Mouse (Mus musculus) CH12.LX (cell line): ENCODE measurements around the gene Hoxa7. TPM values are rescaled to one million over a fixed set of nuclear protein-coding genes. Genes with fewer than 3 reads are reported as not detected.

ENCODE experiments used
- DNase-seq: peaks from one replicate; pipeline ENCODE4 v3.0.0-alpha.2; 2013; ENCODE audit errors: extremely low read depth
- H3K27ac ChIP-seq: 2 replicates; pipeline ENCODE4 v1.5.1; 2012; ENCODE audit warnings: low read depth, mild to moderate bottlenecking, control low read depth, moderate library complexity; ENCODE audit not compliant: insufficient read depth
- H3K27me3 ChIP-seq: replicated peaks from 2 replicates; pipeline ENCODE3; 2012; ENCODE audit warnings: inconsistent platforms
- H3K36me3 ChIP-seq, 2 experiments: replicated peaks in 1 of 2; 2 replicates each; pipeline versions ENCODE3 to v1.6.1; 2012; ENCODE audit warnings: inconsistent platforms in 1 of 2, low read length in 1 of 2, mild to moderate bottlenecking in 1 of 2, mixed read lengths in 1 of 2, moderate library complexity in 1 of 2; ENCODE audit not compliant: control insufficient read depth in 1 of 2, insufficient read depth in 1 of 2
- H3K4me1 ChIP-seq, 2 experiments: 2 replicates each; pipeline ENCODE4 v1.6.1; 2012; ENCODE audit warnings: inconsistent platforms in 1 of 2, moderate library complexity in 1 of 2; ENCODE audit not compliant: insufficient read depth in 2 of 2, control insufficient read depth in 1 of 2
- H3K4me2 ChIP-seq: 2 replicates; pipeline ENCODE4 v1.6.1; 2012; ENCODE audit warnings: low read depth, mild to moderate bottlenecking, control low read depth; ENCODE audit not compliant: poor library complexity, insufficient read depth, severe bottlenecking
- H3K4me3 ChIP-seq, 3 experiments: fragments of 150-350 bp in 1 of 3; sonication (generic) in 1 of 3; replicated peaks in 1 of 3; 2 replicates each; pipeline versions ENCODE3 to v1.5.1; 2011 to 2012; ENCODE audit warnings: low read depth in 2 of 3, low read length in 2 of 3, mild to moderate bottlenecking in 2 of 3, moderate library complexity in 2 of 3, control low read depth in 1 of 3, improper control_type of control experiment in 1 of 3, inconsistent platforms in 1 of 3, mixed read lengths in 1 of 3; ENCODE audit not compliant: poor library complexity in 1 of 3
- H3K79me2 ChIP-seq: replicated peaks from 2 replicates; pipeline ENCODE4 v1.6.1; 2012; ENCODE audit warnings: mild to moderate bottlenecking, moderate library complexity; ENCODE audit not compliant: control insufficient read depth, poor library complexity, insufficient read depth, severe bottlenecking; ENCODE audit errors: extremely low read depth
- H3K9ac ChIP-seq: 2 replicates; pipeline ENCODE4 v1.6.1; 2012; ENCODE audit warnings: low read depth, mild to moderate bottlenecking, control low read depth, moderate library complexity; ENCODE audit not compliant: insufficient read depth
- H3K9me3 ChIP-seq: replicated peaks from 2 replicates; pipeline ENCODE3; 2012; ENCODE audit warnings: low read length, inconsistent platforms, mixed read lengths
- CHD2 ChIP-seq: IDR thresholded peaks from 2 replicates; pipeline ENCODE4 v1.6.1; 2011; ENCODE audit warnings: low read length, improper control_type of control experiment
- ETS1 ChIP-seq: conservative IDR thresholded peaks from 2 replicates; pipeline ENCODE4 v1.6.1; 2012; ENCODE audit warnings: low read depth, mild to moderate bottlenecking, inconsistent platforms, low read length, improper control_type of control experiment, moderate library complexity
- GABPA ChIP-seq: IDR thresholded peaks from 2 replicates; pipeline ENCODE4 v1.6.1; 2012; ENCODE audit warnings: low read depth, low read length, improper control_type of control experiment, inconsistent platforms; ENCODE audit not compliant: insufficient replicate concordance
- JUND ChIP-seq: conservative IDR thresholded peaks from 2 replicates; pipeline ENCODE4 v1.6.1; 2011; ENCODE audit warnings: low read depth, low read length, improper control_type of control experiment
- MAFK ChIP-seq: IDR thresholded peaks from 2 replicates; pipeline ENCODE4 v1.6.1; 2011; ENCODE audit warnings: low read length, improper control_type of control experiment; ENCODE audit not compliant: insufficient replicate concordance
- MAX ChIP-seq: IDR thresholded peaks from 2 replicates; pipeline ENCODE4 v1.6.1; 2011; ENCODE audit warnings: low read length, improper control_type of control experiment
- MEF2A ChIP-seq: IDR thresholded peaks from 2 replicates; pipeline ENCODE4 v1.6.1; 2014; ENCODE audit warnings: low read depth, mild to moderate bottlenecking, inconsistent platforms, low read length, improper control_type of control experiment, borderline replicate concordance
- MXI1 ChIP-seq: IDR thresholded peaks from 2 replicates; pipeline ENCODE4 v1.6.1; 2011; ENCODE audit warnings: mild to moderate bottlenecking, low read depth, low read length, improper control_type of control experiment
- MYC ChIP-seq: IDR thresholded peaks from 2 replicates; pipeline ENCODE4 v1.6.1; 2011; ENCODE audit warnings: low read depth, mild to moderate bottlenecking, improper control_type of control experiment, low read length
- NELFE ChIP-seq: IDR thresholded peaks from 2 replicates; pipeline ENCODE4 v1.6.1; 2011; ENCODE audit warnings: low read depth, low read length, improper control_type of control experiment
- PAX5 ChIP-seq: IDR thresholded peaks from 2 replicates; pipeline ENCODE4 v1.6.1; 2012; ENCODE audit warnings: low read length, inconsistent platforms, mixed read lengths
- POLR2A ChIP-seq: IDR thresholded peaks from 2 replicates; pipeline ENCODE4 v1.6.1; 2011; ENCODE audit warnings: low read depth, mild to moderate bottlenecking, improper control_type of control experiment, low read length
- RCOR1 ChIP-seq: conservative IDR thresholded peaks from 2 replicates; pipeline ENCODE4 v1.6.1; 2012; ENCODE audit warnings: low read depth, mild to moderate bottlenecking, inconsistent platforms, low read length, improper control_type of control experiment
- SMC3 ChIP-seq: IDR thresholded peaks from 2 replicates; pipeline ENCODE4 v1.6.1; 2011; ENCODE audit warnings: low read depth, low read length, improper control_type of control experiment
- USF2 ChIP-seq: conservative IDR thresholded peaks from 2 replicates; pipeline ENCODE4 v1.6.1; 2011; ENCODE audit warnings: low read depth, low read length, improper control_type of control experiment
- ZC3H11A ChIP-seq: IDR thresholded peaks from 2 replicates; pipeline ENCODE4 v1.6.1; 2012; ENCODE audit warnings: low read depth, mild to moderate bottlenecking, inconsistent platforms, low read length, improper control_type of control experiment
- ZKSCAN1 ChIP-seq: IDR thresholded peaks from 2 replicates; pipeline ENCODE4 v1.6.1; 2012; ENCODE audit warnings: low read depth, inconsistent platforms, low read length, improper control_type of control experiment, borderline replicate concordance
- ZMIZ1 ChIP-seq: IDR thresholded peaks from 2 replicates; pipeline ENCODE4 v1.6.1; 2012; ENCODE audit warnings: low read depth, mild to moderate bottlenecking, inconsistent platforms, low read length, improper control_type of control experiment
- ZNF384 ChIP-seq: IDR thresholded peaks from 2 replicates; pipeline ENCODE4 v1.6.1; 2012; ENCODE audit warnings: low read depth, low read length, improper control_type of control experiment, inconsistent platforms
- dilution Hi-C: fragments of 300-500 bp; cut with MboI; formaldehyde crosslinking; loops from 2 replicates; pipeline ENCODE4 v1.14.3; 2020; ENCODE audit warnings: low sequenced_read_pairs; ENCODE audit not compliant: extremely low pct_unique_long_range_greater_than_20kb, extremely low pct_ligation_motif_present
- in situ Hi-C: fragments of 300-500 bp; cut with MboI; formaldehyde crosslinking; loops from 3 replicates; pipeline ENCODE4 v1.14.3; 2019; ENCODE audit warnings: low sequenced_read_pairs, low pct_ligation_motif_present, low pct_unique_long_range_greater_than_20kb, mixed read lengths
- polyA plus RNA-seq: library from polyadenylated mRNA; unstranded; fragments of >175 nt; gene quantifications from 2 replicates; pipeline ENCODE4 v1.2.1, GENCODE M21; 2012; ENCODE audit warnings: low read depth; ENCODE audit not compliant: insufficient read length
- total RNA-seq, 2 experiments: library from RNA; depleted of rRNA; stranded (reverse); fragments of 300-350 nt in 1 of 2; fragments of >200 nt in 1 of 2; gene quantifications; 2 replicates each; pipeline ENCODE4 v1.2.3; 2012 to 2014

Gene Hoxa7
- total and polyA plus RNA-seq, 3 experiments, result 1.0 to 1.4 (median 1.1) TPM

DNA sequence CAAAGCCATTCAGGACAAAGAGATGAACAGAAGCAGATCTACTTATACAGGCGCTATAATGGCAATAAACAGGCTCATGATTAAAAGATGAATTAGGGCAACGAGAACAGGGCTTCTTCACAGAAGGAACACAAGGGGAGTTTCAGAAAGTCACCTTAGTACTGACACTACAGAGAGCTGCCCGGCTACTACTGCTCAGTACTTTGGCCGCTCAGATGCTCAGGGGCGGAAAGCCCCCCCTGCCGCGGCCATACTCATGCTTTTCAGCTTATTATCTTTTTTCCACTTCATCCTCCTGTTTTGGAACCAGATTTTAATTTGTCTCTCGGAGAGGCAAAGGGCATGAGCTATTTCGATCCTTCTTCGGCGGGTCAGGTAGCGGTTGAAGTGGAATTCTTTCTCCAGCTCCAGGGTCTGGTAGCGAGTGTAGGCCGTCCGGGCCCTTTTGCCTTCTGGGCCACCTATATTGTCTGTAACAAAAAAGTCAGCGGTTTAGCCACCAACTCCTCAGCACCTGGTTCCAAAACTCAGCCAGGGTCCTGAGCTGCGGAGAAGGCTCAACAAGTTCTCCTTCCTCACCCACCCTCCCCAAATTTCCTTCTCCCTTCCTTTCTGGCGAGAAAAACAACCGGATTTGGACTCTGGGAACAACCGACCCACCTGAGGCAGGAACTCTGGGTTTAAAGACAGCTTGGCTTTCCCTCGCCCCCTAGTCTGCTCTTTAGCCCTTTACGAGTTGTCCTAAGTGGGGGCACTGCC lies 19.1 kb downstream of the Hoxa7 start:
- no peak for TF ChIP-seq SMC3
- no peak for TF ChIP-seq MAFK
- TF ChIP-seq MAX, result no peak
- TF ChIP-seq ZNF384, result no peak
- no peak for TF ChIP-seq NELFE
- TF ChIP-seq JUND, result no peak
- no peak for TF ChIP-seq ZMIZ1
- TF ChIP-seq CHD2, result no peak
- no peak for TF ChIP-seq ZKSCAN1
- TF ChIP-seq GABPA, result no peak
- TF ChIP-seq POLR2A, result no peak
- TF ChIP-seq, all 38 proteins: peak for 0
- H3K9ac ChIP-seq, result no peak overlapping the region
- H3K79me2 ChIP-seq, result no peaks in the 10 kb centered on the region
- in situ Hi-C loops, result loop anchor here (25.0 kb wide), 1 partner anchor 190 kb away; the partner anchor contains the start of gene Skap2
- H3K4me1 ChIP-seq, result peaks cover 0 to 5% of the 10 kb centered on the region in 2 experiments; a peak in 1 of 4 replicates
- no peak overlapping the region for H3K4me3 ChIP-seq
- H3K4me2 ChIP-seq, result no peak overlapping the region
- peaks cover 23 to 45% of the 10 kb centered on the region in 2 experiments for H3K36me3 ChIP-seq
- H3K9me3 ChIP-seq, result peaks cover 39% of the 10 kb centered on the region
- no peak for DNase-seq
- H3K27me3 ChIP-seq, result no peaks in the 10 kb centered on the region
- dilution Hi-C loops, result no loop called here
- no peak overlapping the region for H3K27ac ChIP-seq

DNA sequence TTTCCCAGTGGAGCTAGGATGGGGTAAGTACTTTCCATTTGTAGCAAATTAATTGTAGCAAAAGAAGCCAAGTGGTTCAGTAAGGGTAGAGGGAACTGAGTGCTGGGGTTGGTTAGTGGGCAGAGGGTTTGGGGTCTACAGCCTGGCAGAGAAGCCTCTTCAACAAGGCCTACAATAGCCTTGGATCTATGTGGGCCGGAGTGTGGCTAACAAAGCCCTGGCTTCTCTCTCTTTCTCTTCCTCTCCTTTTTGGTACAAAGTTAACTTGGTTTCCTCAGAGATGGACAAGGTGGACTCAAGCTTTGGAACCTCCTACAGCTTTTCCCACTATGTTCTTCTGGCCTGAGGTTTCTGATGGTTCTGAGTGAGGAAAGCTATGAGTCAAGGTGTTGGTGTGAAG lies 20.4 kb downstream of the Hoxa7 start:
- H3K4me3 ChIP-seq, result no peak overlapping the region
- no peak overlapping the region for H3K9ac ChIP-seq
- H3K79me2 ChIP-seq, result no peaks in the 10 kb centered on the region
- H3K27me3 ChIP-seq, result no peaks in the 10 kb centered on the region
- peaks cover 21 to 35% of the 10 kb centered on the region in 2 experiments for H3K36me3 ChIP-seq
- in situ Hi-C loops (loop anchor here (25.0 kb wide), 1 partner anchor 189 kb away; the partner anchor contains the start of gene Skap2), dilution Hi-C loops (no loop called here)
- no peak overlapping the region for H3K27ac ChIP-seq
- H3K4me1 ChIP-seq, result peaks cover 0 to 5% of the 10 kb centered on the region in 2 experiments; a peak in 1 of 4 replicates
- no peak overlapping the region for H3K4me2 ChIP-seq
- peaks cover 31% of the 10 kb centered on the region for H3K9me3 ChIP-seq
- TF ChIP-seq PAX5, result no peak
- no peak for TF ChIP-seq RCOR1
- TF ChIP-seq ZC3H11A, result no peak
- TF ChIP-seq ETS1, result no peak
- TF ChIP-seq MXI1, result no peak
- no peak for TF ChIP-seq MEF2A
- no peak for TF ChIP-seq MYC
- TF ChIP-seq USF2, result no peak
- DNase-seq, result no peak
